Mouse (Mus musculus): ENCODE measurements around the gene Itga9.

The Itga9 gene

DNA sequence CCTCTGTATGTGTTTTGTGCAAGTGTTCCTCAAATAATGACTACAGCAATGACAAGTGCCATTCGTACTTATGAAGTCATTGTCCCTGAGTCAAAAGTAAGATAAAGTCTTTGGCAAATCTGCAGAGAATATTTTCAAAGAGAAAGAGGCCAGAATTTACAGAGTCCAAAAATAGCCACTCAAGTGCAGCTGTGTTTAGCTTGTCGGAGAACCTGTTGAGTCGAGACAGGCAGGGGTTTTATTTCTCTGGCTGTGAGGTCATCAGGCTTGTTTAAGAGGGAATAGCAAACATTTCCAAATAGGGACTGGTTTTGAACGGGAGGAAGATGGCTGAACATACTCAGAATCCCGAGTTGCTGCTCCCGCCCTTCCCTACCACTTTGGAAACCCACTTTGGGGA, 125.2 kb downstream of the Itga9 start:
- no peak for DNase-seq

DNA sequence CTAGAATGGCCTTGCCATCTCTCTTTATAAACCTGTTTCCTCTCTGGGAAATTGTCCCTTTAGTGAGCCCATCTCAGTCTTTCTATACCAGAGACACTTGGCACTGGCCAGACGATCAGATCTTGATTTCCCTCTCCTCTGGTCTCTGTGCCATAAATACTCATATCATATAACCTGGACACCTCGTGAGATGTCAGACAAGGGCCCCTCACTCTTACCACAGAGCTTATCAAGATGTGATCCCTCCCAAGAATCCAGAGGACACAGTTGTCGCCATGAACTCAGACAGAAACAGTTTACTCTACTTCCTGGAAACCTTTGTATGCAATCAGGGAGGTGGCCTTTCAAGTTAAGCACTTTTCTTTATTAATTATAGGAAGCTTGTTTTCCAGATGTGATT, 127.1 kb downstream of the Itga9 start:
- no peak for DNase-seq

DNA sequence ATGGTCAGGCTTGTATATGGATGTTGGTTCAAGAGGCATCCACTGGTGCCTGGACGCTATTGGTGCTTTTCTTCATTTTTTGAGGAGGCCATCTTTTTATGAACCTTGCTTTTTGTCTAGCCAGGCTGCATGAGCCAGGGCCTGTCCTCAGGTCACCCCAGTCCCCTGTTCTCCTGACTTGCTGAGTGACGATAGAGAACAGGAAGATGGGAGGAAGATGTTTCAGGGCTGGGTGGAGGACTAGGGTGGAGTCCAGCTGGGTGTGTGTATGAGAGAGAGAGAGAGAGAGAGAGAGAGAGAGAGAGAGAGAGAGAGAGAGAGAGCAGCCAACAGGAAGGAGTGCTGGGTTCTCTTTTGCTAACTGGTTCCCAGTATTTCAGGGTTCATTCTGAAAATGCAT, 130.6 kb downstream of the Itga9 start:
- no peak for DNase-seq

DNA sequence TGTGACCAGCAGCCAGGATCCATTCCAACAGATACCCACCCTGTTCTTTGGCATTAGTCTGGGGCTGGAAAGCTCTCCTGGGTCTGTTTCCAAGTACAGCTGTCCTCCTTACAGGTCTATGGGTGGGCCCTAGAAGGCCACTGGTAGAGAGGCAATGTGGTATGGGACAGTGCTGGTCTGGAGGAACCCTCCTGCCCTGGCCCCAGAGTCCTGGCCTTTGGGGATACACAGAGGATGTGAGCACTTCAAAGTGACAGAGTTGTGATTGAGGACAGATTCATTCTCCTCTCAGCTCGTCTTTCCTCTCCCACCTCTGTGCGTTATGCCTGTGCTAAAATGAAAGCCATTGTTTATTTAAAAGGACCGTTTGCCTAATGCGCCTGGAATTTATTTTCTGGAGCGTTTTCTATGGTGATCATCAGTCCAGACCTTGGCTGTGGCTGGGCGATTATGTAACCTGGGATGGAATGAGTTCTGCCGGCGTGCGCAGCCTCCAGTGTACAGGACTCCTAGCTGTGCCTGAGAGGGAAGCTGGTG, 131.2 kb downstream of the Itga9 start:
- DNase-seq: no peak

DNA sequence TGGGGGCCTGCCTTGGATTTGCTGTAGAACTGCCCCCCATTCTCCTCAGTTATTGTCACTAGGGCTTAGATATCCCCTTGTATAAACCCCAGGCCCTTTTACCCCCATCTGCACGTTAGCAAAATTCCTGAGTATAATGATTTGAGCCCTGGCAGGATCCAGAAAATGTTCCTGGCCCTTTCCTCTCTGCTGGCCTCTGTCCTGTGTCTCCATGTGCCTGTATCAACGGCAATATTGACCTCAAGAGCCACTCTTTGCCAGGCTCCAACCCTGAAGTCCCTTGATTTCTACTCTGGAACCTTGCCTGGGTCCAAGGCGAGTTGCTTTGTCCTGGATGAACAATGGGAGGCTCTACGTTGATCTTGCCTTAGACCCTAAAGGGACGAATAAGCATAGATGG, 131.8 kb downstream of the Itga9 start:
- DNase-seq: no peak

DNA sequence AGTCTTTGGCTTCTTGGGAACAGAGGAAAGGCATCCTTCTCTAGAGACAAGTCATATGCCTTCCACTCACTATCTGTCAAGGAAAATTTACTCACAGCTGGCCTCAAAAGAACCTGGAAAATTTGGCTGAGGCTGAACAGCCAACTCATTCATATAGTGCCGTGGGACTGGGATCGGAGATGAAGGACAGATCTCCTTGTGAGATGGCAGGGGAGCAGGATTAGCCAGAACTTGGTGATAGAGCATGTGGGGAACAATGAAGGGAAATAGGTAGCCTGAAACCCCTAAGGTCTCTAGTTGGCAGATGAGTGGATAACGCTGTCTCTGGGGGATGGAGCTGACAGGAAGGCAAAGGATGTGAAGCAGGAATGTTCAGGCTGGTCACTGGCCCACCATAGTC, 132.6 kb downstream of the Itga9 start:
- DNase-seq: no peak

DNA sequence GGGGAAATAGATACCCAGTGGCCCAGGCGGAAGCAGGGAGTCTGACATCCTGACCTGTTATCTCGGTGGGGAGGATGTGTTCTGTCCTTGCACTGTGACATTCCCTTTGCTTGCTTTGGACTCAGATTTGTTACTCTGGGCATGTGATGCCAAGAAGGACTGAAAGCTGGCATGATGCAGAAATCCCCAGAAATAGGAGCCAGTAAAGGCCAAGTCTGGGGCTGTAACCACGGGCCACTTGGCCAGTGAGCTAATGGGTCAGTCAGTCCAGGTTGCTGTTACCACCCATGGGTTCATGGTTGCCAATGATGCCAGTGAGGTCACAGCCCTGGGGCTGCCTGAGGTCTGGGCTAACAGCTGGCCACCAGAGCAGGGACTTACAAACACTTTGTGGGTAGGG, 133.2 kb downstream of the Itga9 start:
- no peak for DNase-seq

DNA sequence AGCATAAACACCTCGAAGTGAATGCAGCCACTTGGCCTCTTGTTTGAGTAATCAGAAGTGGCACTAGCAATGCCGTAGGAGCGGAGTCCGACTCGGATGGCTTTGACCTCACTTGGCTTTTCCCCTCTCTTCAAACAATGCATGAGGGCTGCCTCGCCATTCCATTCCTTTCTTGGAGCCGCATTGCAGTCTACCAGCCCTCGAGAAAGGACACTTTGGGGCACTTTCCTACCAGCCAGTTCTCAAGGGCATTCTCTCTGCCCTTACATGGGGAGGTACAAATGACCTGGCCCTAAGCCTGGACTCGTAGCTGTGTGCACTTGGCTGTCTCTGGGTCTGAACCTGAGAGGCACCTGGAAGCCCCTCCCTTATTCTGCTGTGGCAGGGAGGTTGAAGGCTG, 134.8 kb downstream of the Itga9 start:
- no peak for DNase-seq

DNA sequence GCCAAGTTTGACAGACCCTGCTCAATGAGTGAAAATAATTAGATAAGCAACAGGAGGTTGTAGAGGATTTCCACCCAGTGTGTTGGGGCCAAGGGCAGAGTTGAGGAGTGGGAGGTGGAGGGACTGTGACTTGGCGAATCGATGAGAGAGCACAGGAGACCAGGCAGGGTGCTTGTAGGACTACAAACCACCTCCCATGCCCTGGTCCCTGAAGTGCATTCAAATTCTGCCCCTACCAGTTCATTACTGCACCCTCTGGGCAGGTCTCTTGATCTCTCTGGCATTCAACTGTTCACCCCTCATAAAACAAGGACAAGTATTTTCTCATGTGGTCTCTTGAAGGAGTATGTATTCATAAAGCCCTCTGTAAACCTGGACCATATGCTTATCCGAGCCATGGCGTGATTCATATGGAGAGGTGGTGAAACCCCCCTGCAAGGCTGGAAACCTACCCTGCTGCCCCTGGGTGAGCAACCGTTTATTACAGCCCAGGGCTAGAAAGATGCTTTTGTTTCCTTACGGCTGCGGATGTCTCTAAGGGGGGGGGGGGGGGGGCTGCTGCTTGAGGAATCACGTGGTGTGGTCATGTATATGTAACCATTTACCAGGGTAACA, 143.0 kb downstream of the Itga9 start:
- no peak for DNase-seq

DNA sequence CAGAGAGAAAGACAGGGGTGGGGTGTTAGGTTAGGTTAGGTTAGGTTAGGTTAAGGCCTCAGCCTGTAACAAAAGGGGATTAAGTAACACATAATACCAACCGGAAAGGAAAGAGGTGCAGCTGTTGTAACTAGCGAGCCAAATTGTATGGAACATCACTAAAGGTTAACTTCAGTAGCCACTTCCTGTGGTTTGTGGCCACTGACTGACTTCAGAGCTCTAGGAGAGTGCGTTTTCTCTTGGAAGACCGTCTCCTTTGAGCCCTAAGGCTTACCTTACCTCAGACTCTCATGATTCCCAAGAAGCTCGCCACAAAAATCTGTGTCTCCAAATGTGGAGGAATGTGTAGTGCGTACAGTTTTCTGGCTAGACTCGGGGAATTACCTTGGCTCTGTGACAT, 144.3 kb downstream of the Itga9 start:
- no peak for DNase-seq

DNA sequence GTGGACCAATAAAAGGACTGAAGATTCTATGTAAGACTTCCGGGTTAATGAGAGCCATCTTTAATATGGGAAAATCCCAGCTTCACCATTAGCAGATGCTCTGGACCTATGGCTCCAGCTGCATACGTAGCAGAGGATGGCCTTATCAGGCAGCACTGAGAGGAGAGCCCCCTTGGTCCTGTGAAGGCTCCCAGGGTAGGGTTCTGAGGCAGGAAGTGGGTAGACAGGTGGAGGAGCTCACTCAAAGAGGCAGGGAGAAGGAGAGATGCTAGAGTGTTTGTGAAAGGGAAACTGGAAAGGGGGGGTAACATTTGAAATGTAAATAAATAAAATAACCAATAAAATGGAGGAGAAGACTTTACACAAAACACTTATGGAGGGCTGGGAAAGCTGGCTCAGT, 145.9 kb downstream of the Itga9 start:
- DNase-seq: no peak

DNA sequence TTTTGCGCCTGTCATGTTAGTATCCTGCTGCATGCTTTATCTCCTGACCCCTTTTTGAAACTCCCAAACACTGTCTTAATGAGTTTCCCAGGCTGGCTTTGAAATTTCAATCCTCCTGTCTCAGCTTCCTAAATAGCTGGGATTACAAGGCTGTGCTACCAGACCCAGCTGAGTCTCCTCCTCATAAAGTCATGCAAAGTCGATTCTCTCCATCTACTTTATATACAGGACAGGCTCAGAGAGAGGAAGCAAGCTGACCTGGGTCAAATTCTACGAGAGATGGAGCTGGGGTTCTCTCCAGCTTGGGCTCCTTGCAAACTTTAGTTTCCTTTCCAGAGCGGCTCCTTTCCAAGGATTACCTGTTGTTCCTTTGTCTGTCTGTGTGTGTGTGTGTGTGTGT, 153.0 kb downstream of the Itga9 start:
- no peak for DNase-seq

DNA sequence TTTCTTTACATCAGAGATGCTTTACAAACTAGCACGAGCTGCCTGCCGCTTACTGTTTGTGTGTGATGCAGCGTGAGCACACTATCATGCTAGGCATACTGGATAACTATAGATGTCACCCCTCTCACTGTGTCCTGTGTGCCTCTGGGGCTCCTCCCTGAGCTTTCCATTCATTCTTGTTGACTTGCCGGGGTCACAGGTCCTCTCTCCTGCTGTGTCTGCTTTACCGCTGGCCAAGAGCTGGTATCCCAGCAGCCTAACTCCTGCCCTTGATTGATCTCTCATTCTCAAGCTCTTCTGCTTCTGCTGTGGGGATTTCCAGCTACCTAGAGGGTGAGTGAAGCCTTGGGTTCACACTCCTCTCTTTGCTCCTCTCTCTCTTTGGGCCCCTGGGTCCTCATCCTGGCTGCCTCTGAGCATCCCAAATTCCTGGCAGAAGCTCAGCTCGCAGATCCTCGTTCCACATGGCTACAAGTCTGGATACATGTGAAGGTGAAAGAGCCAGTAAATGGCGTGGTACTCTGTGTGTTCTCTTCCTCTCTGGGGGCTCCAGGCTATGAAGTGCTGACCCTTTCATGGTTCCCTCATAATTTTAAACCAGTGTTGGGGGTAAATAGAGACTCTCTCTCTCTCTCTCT, 155.6 kb downstream of the Itga9 start:
- DNase-seq: no peak

DNA sequence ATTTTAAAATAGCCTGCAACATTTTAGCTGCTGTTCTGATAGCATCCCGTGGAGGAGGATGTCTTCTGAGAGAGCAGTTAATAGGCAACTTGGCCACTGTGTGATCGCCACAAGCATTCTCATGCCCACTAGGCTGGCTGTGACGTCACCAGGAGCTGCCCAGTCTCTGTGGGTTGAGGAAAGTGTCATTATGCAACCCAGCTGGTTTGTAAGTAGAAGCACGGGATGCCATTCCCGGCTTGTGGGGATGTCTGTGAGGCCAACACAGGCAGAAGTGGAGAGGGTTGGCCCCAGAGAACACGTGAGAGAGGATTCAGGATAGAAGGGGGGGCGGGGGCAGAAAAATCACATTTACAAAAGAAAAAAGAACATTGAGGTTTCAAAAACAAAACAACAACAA, 156.3 kb downstream of the Itga9 start:
- DNase-seq: peak; percentile 12

DNA sequence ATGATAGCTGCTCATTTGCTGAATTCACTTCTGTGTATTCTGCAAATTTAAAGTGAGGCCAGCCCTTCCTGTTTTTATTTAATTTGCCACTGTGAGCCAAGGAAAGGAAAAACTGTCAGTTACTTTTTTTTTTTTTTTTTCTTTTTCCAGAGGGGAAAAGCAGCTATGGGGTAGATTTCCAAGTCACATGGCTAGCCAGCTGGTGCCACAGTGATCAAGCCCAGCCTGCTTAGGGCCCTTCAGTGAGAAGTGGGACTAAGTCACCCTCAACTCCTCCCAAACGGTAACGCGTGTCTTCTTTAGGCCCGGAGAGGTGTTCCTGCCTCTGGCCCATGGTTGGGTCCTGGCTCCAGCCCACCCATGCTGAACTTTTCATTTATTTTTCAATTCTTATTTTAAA, 156.7 kb downstream of the Itga9 start:
- DNase-seq: no peak

DNA sequence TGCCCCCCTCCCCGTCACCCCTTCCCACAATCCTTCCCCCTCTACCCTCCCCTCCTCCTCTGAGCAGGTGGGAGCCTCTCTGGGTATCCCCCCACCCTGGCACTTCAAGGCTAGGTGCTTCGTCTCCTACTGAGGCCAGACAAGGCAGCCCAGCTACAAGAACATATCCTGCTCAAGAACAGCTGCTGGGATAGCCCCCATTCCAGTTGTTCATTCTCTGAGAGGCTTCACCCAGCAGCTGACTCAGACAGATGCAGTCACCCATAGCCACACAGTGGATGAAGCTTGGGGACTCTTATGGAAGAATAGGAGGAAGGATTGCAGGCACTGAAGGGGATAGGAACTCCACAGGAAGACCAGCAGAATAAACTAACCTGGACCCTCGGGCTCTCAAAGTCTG, 157.2 kb downstream of the Itga9 start:
- DNase-seq: no peak

DNA sequence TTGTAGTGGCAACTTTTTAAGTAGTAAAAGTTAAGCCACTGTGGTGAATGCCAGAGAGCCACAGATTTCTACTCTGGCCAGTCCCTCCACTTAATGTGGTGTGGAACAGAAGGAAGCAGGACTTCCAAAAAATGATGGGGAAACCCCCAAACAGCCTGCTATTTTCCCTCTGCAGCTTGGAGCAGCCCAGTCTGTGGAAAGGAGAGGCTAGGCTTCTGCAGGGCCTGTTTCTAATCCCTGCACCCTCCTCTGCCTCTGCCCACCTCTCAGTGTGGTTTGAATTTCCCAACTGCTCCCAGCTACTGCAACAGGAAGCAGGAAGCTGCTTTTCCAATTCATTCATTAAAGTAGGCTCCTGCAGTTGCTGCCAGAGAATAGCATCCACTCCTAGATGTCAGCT, 158.6 kb downstream of the Itga9 start:
- DNase-seq: no peak

DNA sequence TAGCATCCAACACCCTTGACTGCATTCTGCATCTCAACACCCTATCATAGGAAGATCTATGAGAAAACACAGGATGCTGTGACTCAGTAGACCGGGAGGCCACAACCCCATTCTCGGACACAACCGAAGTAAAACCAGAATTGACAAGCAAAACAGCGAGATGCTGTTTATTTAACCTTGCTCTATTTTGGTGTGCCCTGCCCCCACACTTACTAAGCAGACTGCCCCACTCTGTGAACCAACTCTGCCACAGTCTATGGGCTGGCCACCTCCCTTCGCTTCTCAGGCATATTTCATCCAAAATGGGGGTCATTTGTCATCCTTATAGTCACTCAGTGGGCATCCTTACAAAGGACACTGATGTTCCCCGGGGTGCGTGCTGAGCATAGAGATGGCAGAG, 160.5 kb downstream of the Itga9 start:
- DNase-seq: no peak

DNA sequence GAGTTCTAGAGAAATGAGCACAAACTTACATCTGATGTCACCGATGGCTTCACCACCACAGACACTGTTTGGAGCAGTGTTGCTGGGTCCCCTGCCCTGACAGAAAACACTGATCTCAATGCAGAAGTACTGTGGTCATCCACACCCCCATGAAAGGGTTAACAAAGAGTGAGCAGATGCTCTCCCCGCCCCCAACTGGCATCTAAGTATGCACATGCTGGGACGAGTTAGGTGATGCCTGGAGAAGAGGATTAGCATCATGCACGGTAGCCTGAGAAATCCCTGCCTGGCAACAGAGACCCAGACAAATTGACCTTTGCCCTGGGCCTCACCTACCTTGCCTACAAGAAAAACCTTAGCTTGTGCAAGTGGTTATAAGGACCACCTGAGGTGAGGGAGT, 162.1 kb downstream of the Itga9 start:
- no peak for DNase-seq

DNA sequence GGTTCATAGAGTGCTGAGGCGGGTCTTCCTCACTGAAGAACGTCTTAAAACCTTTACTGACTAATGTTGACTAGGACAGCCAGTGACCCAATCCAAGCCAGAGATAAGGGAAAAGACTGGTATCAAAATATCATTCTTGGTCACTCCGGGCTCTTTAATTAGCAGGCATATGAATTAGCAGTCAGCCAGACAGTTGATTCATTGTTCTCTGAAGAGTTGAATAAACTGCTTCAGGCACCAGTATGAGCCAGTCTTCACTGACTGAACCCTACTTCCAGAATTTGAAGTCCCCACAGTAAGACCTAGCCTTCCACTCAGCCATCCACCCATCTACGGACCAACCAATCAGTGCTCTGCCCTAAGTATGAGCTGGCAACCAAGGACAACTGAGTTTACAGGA, 163.9 kb downstream of the Itga9 start:
- DNase-seq: no peak

DNA sequence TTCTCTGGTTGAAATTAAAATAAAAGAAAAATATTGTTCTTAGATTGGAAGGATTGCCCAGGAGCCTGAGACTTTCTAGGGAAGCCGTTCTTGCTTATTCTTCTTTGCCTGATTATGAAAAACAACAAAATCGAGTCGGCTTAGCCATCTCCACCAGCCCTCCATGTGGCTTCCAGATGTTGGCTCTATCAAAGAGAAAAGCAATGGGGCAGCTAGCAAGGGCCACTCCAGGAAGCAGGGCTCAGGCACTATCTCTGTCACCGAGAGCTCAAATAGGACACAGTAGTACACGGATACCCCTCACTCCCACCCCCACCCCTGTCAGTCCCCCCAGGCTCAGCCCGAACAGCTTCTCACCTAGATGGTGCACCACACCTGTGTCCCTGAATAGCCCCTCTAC, 168.2 kb downstream of the Itga9 start:
- no peak for DNase-seq

DNA sequence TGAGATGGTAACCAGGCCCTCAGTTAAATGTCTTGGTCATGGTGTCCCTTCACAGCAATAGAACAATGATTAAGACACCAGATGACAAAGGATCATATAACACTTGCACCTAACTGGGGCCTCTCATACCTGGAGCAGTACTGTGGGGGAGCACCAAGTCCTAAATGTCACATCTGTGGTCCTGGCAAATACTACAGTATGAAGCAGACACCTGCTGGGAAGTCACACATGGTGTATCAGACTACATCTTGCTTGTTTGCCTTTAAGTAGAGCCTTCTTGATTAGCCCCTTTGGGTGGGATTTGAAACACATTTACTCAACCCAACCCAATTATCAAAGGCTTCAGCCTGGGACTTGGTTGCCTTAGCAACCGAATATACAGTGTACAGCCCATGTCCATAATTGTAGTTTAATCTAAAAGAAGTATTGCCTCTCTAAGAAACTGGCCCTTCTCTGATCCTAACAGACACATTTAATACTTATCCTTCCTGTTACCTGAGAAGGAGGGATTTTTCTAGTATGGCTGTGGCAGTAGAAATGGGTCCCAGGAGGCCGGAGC, 170.5 kb downstream of the Itga9 start:
- DNase-seq: no peak

DNA sequence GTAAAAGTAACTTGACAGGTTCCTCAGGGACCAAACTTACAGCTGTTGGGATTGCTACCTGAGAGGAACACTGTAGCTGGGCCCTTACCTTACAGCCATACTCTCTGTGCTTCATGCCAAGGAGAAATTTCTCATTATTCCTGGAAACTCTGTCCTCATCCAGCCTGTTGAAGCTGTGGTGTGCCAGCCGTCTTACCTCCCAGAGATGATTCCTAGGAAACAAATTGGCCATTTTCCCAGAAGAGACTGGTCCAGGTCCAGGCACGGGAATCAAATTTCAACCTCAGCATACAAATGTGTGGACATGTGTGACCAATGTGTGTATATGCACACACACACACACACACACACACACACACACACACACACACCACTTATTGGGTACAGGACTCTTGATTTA, 172.1 kb downstream of the Itga9 start:
- no peak for DNase-seq

DNA sequence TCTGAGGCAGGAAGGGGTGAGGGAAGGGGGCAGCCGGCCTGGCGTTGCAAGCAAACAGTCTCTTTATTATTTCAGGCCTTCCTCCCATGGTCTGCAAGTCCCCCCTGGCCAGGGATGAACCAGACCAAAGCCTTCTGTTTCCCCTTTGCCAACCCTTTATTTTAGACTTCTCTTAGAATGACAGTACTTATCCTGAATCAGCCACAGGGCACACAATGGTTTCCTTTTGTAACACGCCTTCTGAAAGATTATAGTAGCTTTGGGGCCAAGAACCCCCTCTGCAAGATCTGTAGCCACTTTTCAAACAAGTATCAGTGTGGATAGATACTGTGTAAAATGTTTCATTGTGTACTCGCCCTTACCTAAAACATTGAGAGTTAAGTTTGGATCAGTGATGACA, 178.1 kb downstream of the Itga9 start:
- DNase-seq: no peak

DNA sequence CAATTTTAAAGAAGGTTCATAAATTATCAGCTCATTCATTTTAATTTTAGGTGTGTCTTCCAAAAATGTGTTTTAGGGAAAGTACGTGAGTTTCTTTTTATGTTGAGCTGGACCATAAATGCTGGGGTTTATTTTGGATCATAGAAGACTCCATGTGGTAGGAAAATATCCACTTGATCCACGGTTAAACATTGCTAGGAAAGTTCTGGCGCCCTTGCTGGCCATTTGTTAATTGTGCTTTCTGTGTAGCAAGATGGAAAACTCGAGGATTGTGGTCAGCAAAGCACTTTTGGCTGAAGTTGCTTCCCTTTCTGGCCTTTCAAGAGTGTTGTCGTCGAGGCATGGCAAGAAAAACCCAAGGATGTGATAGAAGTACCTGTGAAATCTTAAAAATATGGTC, 179.3 kb downstream of the Itga9 start:
- DNase-seq: no peak

Data from right cerebral cortex, postnatal 4 days (tissue).